Mouse (Mus musculus) spleen, embryonic (tissue): ENCODE measurements around the gene Cgas.

ENCODE experiments used
- CTCF ChIA-PET: fragments of 350-600 bp; sonication (Branson Sonifier 250); formaldehyde crosslinking; loops from one replicate; lab custom pipeline; 2022; lab: Charles Lee

Cgas gene

GRCm38 (mm10) chr9:78386947-78387346 lies 56.1 kb downstream of the Cgas start:
- CTCF ChIA-PET, result no interaction called here

GRCm38 (mm10) chr9:78385893-78386292 lies 57.1 kb downstream of the Cgas start:
- CTCF ChIA-PET, result interaction anchor here (0.7 kb wide), 1 partner anchor 12 kb away, joined by 8 read pairs; no protein-coding TSS in a partner anchor
